Mouse (Mus musculus) Patski (cell line): ENCODE measurements around the gene Cnot8. TPM values are rescaled to one million over a fixed set of nuclear protein-coding genes. Genes with fewer than 3 reads are reported as not detected.

Experiments
- ATAC-seq: fragments of 100-300 bp; one replicate; pipeline ENCODE4 v1.8.0; 2021
- CTCF ChIA-PET: fragments of 350-600 bp; sonication (Branson Sonifier 250); formaldehyde crosslinking; loops from one replicate; lab custom pipeline; 2022; ENCODE audit warnings: inconsistent platforms; lab: Charles Lee
- POLR2A ChIA-PET: fragments of 350-600 bp; sonication (Branson Sonifier 250); formaldehyde crosslinking; loops from one replicate; lab custom pipeline; 2022; ENCODE audit warnings: antibody characterized with exemption, inconsistent platforms; lab: Charles Lee
- DNase-seq: peaks from one replicate; pipeline ENCODE4 v3.0.0-alpha.2; 2011; ENCODE audit warnings: low read depth, low spot score
- H3K27me3 ChIP-seq: fragments of 371-371 bp; one replicate; pipeline ENCODE4 v1.5.1; 2021
- CTCF ChIP-seq: fragments of 100-300 bp; IDR thresholded peaks from one replicate; pipeline ENCODE4 v1.5.1; 2021
- in situ Hi-C: fragments of 300-500 bp; cut with MboI; formaldehyde crosslinking; loops from 3 replicates; pipeline ENCODE4 v1.11.1; 2018; ENCODE audit warnings: low pct_unique_long_range_greater_than_20kb, mixed read lengths
- polyA plus RNA-seq: library from polyadenylated mRNA; unstranded; gene quantifications from one replicate; pipeline ENCODE4 v1.2.3, GENCODE M21; 2021

The Cnot8 gene
- polyA plus RNA-seq, 1 experiment from 2014 or later = 61.6 TPM

DNA sequence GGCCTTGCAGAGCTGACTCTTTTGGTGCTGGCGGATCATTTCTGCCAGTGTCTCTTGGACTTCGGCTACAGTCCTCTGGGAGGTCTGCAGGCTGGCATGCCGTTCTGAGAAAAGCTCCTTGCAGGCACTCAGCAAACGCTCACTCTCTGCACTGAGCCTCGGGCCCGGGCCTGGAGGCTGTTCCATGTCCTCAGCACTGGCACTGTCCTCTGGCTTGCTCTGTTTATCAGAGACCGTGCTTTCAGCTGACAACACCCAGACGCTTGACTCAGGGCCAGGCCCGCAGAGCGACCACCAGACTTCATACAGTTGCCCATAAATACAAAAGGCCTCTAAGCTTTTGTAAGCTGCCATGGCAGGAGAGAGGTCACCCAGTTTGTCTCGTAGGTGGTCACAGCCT, 21.1 kb downstream of the Cnot8 start:
- POLR2A ChIA-PET = interaction anchor here (0.9 kb wide), 1 partner anchor 16 kb away, joined by 3 read pairs; no protein-coding TSS in a partner anchor
- no peak for TF ChIP-seq CTCF
- ATAC-seq (no peak), DNase-seq (no peak)
- CTCF ChIA-PET = no interaction called here
- in situ Hi-C loops = no loop called here
- no peaks in the 10 kb centered on the region for H3K27me3 ChIP-seq

DNA sequence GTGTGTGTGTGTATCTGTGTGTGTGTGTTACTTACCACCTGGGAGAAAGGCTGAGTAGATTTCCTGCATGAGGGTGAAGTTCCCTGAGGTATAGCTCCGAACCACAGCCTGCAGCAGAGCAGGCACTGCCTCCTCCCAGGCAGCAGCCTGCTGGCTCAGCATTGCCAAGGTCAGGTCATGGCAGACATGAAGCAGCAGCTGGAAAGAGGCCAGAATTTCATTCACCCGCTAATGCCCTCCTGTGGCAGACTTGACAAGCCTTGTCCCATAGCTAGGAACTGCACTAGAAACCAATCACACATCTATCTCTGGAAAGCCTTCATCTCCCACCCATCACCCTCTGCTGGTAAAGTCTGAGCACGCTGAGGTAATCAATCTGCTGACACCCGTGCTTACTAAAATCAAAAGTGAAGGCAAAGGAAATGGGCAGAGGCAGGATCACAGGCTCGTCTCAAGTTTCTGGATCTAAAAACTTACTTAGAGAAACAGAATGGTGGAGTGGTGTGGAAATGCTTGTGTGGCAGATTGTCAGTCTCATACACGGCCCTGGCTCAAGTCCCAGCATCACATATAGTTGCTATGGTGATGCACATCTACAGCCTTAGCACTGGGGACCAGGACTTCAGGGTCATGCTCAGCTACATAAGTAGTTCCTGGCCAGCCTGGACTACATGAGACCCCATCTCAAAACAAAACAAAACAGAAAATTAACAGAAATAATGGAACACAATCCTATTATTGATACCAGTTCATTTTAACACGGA, 22.6 kb downstream of the Cnot8 start:
- no peak for TF ChIP-seq CTCF
- ATAC-seq (no peak), DNase-seq (no peak)
- CTCF ChIA-PET = interaction anchor here (1.2 to 1.5 kb wide), 4 partner anchors 9 to 192 kb away, joined by 3 to 4 read pairs (median 4); no protein-coding TSS in a partner anchor
- H3K27me3 ChIP-seq = no peaks in the 10 kb centered on the region
- POLR2A ChIA-PET = no interaction called here
- in situ Hi-C loops = no loop called here

DNA sequence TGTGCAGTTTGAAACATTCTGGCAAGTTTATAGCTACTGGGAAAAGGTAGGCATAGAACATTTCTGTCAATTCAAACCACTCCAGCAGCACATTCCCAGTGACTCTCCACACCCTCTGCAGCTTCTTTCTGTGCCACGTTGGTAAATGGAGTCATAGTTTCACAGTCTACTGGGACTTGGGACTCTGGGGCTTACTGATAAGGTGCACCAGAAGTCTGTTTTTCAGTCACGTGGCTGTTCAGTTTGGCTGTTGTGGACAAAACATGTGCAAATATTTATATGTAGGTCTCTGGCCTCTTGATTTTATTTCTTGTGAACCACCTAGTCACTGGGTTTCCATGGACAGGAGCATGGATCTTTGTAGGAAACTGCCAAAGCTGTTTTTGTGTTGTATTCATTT, 23.6 kb downstream of the Cnot8 start:
- TF ChIP-seq CTCF = no peak
- H3K27me3 ChIP-seq = no peaks in the 10 kb centered on the region
- CTCF ChIA-PET = no interaction called here
- ATAC-seq = no peak
- in situ Hi-C loops = no loop called here
- DNase-seq = no peak
- POLR2A ChIA-PET = no interaction called here

DNA sequence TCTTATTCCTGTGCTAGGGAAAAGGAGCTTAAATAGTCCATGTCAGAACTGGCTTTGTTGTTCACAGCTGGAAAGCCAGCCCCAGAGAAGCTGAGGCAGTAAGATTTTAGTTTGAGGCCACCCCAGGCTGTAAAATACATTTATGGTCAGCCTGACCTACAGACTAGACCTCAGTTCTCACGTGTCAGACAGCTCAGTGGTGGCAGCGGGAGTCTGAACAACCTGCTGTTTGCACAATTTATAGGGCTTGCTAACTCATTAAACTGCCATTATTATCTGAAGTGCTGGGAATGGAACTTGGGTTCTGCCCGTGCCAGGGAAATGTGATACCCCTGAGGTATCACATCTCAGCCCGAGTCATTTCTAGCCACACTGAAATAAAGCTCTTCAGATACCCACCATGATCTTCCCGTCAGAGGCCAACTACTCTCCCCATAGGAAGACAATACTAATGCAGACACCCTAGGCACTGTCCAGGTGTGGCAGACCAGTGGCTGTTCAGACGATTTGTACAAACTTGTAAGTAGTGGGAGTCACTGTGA, 25.4 kb downstream of the Cnot8 start:
- H3K27me3 ChIP-seq = no peaks in the 10 kb centered on the region
- CTCF ChIA-PET = interaction anchor here (1.0 to 1.6 kb wide), 4 partner anchors 11 to 19 kb away, joined by 3 to 5 read pairs (median 4); no protein-coding TSS in a partner anchor
- DNase-seq (no peak), ATAC-seq (no peak)
- in situ Hi-C loops = no loop called here
- TF ChIP-seq CTCF = no peak
- POLR2A ChIA-PET = no interaction called here

DNA sequence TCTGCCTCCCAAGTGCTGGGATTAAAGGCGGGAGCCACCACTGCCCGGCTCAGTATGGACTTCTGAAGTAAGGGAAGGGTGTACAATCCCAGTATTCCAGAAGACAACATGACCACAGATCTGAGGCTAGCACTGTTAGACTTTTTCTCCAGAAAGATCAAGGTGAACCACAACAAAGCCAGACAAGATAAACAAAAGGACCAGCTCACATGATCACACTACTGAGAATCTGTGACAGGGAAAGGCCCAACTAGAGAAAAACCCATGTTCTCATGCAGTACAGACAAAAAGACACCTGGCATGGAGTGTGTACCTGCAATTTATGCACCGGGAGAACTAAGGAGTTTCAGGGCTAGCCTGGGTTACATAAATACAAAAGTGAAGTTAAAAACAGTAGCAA, 28.1 kb downstream of the Cnot8 start:
- ChIA-PET POLR2A (no interaction called here), CTCF (no interaction called here)
- TF ChIP-seq CTCF = no peak
- in situ Hi-C loops = no loop called here
- DNase-seq (no peak), ATAC-seq (no peak)
- H3K27me3 ChIP-seq = no peaks in the 10 kb centered on the region

DNA sequence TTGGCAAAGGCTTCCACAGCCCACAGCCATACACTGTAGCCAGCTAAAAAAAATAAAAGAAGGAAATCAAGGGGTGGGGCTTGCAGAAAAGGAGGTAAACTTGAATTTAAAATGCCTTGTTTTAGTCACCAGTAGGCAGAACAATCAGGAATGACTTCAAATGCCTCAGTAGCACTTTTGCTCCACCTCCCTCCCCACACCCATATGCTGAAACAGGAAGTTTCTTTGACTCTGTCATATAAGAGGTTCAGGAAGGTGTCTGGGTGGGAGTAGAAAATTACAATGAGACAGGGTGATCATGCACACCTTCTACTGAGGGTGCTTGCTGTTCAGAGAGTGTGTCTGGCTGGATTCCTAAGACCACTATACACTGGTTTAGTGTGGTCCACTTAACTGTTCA, 30.9 kb downstream of the Cnot8 start:
- in situ Hi-C loops = no loop called here
- ChIA-PET CTCF (no interaction called here), POLR2A (interaction anchor here (0.6 to 0.7 kb wide), 2 partner anchors 9 to 14 kb away, joined by 4 to 5 read pairs; no protein-coding TSS in a partner anchor)
- DNase-seq = no peak
- ATAC-seq = no peak
- TF ChIP-seq CTCF = no peak
- H3K27me3 ChIP-seq = no peaks in the 10 kb centered on the region

DNA sequence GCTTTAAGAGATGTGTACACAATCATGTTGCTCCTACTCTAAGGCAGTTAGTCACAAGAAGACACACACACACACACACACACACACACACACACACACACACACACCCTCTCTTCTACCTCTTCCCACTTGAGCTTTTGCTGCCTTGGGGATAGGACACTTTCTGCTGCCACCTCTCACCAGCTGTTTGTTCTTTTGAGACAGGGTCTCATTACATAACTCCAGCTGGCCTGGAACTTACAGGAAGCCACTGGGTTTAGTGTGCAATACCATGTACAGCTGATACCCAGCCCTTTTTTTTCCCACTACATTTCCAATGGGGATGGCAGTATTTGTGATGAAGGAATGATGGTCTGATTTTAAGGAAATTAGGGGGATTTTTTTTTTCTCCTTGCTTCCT, 31.3 kb downstream of the Cnot8 start:
- no peak for DNase-seq
- CTCF ChIA-PET = no interaction called here
- in situ Hi-C loops = no loop called here
- POLR2A ChIA-PET = interaction anchor here (0.6 to 0.7 kb wide), 2 partner anchors 9 to 14 kb away, joined by 4 to 5 read pairs; no protein-coding TSS in a partner anchor
- no peak for TF ChIP-seq CTCF
- H3K27me3 ChIP-seq = no peaks in the 10 kb centered on the region
- ATAC-seq = no peak

DNA sequence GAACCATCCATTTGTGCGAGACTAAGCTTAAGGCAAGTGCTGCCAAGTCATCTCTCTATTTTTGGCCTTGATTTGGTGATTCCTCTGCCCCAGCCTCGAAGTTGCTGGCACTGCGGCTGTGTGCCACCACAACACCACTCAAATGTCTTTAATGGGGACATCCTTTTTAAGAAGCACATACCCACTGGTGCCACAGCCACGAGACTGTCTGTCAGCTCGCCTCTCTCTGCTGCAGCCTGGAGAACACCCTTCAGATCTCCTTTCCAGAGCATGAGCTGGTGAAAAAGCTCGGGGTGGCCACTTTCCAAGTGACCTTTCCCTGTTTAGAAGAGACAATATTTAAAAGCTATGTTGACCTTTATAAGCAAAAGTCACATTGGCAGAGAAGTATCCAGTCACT, 32.7 kb downstream of the Cnot8 start:
- DNase-seq (no peak), ATAC-seq (no peak)
- in situ Hi-C loops = no loop called here
- CTCF ChIA-PET = interaction anchor here (1.7 kb wide), 1 partner anchor 11 kb away, joined by 3 read pairs; no protein-coding TSS in a partner anchor
- no peaks in the 10 kb centered on the region for H3K27me3 ChIP-seq
- POLR2A ChIA-PET = no interaction called here
- no peak for TF ChIP-seq CTCF

DNA sequence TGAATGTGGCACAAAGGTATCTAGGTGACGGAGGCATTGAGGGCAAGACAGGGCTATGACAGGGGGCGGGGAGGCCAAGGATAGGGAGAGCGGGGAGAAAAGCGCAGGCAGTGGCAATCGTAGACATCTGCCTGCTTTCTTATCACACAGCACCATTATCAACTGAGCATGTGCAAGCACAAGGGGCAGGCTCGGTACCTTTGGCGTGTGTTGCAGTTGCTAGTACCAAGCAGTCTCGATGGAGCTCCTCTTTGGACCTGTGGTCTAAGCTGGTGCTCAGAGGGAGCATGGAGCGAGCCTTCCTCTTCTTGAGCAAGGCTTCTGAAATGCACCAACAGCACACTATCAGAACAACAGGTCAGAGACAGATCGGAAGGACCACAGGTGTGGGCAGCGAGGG, 34.9 kb downstream of the Cnot8 start:
- DNase-seq (no peak), ATAC-seq (no peak)
- no peaks in the 10 kb centered on the region for H3K27me3 ChIP-seq
- CTCF ChIA-PET = no interaction called here
- in situ Hi-C loops = no loop called here
- POLR2A ChIA-PET = no interaction called here
- no peak for TF ChIP-seq CTCF

DNA sequence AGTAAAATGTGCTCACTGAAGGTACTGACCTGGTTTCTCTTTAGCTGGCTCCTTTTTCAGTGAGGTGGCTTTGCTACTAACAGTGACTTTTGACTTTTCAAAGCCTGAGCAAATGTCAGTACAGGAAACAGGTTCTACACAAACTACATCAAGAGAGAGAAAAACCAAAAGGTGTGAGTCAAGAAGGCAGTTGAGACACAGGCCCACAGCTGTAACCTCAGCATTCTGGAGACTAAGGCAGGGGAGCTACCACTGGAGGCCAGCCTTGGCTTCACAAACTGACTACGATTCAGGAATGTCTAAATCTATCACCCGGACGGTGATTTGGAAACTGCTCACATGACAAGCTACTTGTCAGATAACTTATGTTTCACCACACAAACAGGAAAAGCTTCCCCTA, 35.5 kb downstream of the Cnot8 start:
- ChIA-PET POLR2A (no interaction called here), CTCF (interaction anchor here (1.5 kb wide), 1 partner anchor 9 kb away, joined by 4 read pairs; no protein-coding TSS in a partner anchor)
- no peak for DNase-seq
- H3K27me3 ChIP-seq = no peaks in the 10 kb centered on the region
- no peak for TF ChIP-seq CTCF
- ATAC-seq = no peak
- in situ Hi-C loops = no loop called here
